Mouse (Mus musculus): ENCODE data around the gene Sec24b. TPM values are rescaled to one million over a fixed set of nuclear protein-coding genes. Genes with fewer than 3 reads are reported as not detected.

Gene Sec24b
- total RNA-seq, 2 experiments from 2014 or later: 23.6 to 24.0 TPM

DNA sequence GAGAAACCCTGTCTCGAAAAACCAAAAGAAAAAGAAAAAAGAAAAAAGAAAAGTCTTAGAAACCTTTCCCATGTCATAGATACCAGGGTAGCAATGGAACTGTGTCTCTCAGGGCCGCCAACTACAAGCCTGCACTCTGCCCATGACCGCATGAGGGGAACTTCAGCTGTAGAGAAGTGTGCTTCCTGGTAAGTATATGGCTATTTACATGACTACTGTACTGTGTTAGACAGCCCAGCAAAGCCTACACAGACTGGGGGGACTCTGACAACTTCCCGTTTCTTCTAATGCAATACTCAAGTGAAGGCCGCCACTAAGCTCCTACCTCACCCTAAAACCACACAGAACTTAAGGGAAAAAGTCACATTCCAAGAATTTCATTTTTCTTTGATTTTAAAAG, 76.6 kb downstream of the Sec24b start:
- intact Hi-C loops (cut with DNase I): no loop called here
- no peak for DNase-seq

DNA sequence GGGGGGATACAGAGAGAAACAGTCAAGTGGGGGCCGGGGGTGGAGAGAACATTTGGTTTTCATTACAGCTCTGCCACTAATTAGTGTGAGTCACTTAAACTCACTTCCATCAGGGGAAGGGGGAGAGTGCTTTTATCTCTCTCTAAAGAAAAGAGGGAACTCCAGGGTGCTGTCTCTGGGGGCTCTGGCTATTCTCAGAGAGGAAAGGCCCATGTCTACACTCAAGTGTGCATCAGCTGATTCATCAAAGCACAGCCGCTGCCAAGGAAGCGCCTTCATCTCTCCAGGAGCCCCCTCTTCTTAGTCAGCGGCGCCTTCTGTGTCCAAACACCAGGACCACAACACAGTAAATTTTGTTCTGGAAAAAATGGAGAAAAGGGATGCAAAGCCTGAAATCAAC, 79.1 kb downstream of the Sec24b start:
- intact Hi-C loops (cut with DNase I): no loop called here
- no peak for DNase-seq

DNA sequence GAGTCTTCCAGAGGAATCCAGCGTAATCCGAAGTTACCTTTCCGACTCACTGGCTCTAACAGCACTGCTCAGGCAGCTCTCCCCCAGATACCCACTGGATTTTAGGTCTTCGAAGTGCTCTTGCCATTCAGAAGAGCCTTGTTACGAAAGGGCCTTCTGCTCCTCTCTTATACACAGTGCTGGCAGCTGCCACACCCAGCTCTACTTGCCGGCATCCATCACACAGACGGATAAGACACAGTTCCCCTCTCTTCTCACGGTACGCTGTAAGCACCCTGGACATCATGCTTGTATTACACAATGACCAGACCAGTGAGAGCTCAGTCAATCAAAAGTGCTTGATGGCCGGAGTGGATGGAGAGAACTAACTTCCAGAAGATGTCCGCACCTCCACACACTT, 79.6 kb downstream of the Sec24b start:
- intact Hi-C loops (cut with DNase I): no loop called here
- no peak for DNase-seq

DNA sequence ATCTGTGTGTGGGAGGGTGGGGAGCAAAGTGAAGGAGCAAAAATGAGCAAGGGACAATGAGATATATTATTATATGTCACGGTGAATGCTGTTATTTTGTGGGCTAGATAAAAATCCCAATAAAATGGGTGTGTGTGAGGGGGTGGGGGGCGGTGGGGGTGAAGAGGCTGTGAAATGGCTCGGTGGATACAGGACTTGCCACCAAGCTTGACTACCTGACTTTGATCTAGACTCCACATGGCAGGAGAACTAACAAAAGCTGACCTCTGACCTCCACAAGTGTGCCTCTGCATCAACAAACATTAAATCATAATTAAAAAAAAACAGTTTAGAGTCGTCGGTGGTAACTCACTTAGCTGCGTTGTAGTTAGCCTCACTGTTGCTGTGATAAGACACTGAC, 81.8 kb downstream of the Sec24b start:
- intact Hi-C loops (cut with DNase I): no loop called here

DNA sequence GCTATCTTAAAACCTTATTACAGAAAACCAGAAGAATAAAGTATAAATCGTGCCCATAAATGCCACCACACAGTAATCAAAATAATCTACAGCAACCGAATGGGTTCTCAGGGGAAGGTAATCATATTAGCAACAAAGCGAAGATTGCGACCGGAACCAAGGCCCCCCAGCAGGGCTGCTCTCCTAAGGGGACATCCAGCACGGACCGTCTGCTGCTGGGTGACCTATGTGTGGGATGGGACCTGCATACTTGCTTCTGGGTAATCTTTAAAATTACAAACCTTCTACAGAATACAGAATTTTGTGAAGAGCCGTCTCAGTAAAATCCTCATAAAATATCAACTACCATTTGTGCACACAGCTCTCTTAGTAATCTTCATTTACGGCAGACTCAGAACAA, 82.6 kb downstream of the Sec24b start:
- intact Hi-C loops (cut with DNase I): no loop called here
- no peak for DNase-seq

More for the DNA sequence above, 81.8 kb downstream of the Sec24b start:
- no peak for DNase-seq

DNA sequence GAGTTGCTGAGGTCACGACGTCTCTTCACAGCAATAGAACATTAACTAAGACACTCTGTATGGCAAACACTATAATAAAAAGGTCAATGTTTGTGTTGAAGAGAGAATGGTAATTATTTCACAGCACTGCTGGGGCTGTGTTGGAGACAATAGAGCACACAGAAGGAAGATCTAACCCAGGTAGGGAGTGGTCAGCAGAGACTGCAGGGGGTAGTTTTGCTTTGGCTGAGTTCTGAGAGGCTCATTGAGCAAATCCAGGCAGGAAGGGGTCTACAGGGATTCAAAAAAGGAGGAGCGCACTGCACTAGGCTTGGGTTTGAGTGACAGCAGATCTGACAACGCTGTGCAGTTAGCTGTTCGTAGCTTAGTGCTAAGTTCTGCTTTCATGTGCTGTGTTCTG, 85.0 kb downstream of the Sec24b start:
- intact Hi-C loops (cut with DNase I): no loop called here

DNA sequence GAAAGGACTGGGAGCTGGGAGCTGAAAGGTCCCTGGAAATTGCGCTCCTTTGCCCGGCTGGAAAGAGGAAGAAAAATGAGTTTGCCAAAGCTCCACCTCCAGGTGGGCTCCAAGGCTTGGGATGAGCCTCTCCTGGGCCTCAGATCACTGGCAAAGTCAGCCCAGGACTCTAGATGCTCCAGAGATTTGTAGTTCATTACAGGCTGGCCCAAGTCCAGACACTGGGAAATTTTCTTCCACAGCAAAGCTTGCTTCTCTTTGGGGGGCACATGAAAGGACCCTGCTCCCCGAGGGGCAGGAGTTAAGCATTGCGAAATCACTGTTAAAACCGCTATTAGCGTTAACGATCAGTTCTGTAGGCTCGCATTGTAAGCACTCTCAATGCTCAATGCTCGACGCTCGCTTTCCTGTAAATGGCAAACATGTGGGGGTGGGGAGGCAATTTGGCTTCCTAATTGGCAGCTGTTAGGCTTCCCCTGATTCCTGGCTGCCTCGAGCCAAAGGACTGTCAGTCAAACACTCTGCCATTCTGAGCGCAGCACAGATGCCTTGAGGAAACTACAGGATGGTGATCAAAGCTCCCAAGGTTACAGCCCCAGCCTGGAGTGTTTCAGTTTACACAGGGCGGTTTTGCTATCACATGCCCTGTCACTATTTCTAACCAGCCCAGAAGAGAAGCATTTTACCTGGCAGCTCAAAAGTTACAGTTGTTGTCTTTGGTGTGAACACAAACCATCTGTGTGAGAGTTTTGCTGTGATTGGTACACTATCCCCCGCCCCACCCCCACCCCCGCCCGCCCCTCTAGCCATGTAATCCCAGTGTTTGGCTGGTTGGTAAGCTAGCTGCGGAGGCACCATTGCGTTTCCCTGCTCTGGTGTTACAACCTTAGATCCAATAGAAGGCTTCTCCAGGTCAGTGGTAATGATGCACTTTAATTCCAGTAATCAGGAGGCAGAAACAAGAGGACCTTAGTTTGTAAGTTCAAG, 90.5 kb downstream of the Sec24b start:
- DNase-seq: no peak
- intact Hi-C loops (cut with DNase I): no loop called here

More for the DNA sequence above, 85.0 kb downstream of the Sec24b start:
- DNase-seq: no peak

DNA sequence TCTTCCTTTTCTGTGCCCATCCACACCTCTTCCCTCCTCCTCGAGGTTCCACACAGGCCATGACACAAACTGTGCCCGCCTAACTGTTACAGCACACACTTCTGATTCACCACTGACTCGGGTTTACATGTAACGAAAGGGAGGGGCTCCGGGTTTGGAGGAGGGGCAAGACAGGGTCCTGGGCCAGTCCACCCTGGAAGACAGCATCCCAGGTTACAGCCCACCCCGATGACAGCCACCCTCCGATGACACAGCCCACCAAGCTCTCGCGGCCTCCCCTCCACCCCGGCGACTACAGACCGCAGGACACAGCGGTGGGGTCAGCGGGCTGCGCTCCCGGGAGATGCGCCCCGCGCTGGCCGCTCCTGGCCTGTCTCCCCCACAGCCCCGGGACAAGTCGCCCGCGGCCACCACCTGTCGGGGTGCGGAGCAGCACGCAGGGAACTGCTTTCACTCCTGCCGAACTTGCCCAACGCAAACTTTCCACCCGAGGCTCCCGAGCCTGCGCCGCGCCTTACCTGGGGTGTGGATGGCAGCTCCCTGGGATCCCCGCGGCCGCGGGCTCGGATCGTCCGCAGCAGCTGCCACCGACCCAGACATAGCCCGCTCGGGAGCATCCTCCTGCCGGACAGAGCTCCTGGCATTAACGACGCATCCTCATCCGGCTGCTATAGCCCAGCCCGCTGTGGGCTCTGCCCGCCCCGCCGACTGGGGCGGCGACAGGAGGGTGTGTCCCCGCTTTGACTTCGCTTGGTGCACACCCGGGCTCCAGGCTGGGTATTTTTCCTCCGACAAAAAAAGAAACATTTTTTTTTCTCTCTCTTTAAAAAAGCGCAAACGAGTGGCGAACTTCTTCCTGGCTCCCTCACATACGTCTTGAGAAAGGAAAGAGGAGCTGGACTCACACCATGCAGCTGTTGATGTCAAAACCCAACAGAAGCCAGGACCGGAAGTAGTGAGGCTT, 91.6 kb downstream of the Sec24b start, which contains the start of gene Mcub:
Gene Mcub (minus strand): TSS at position 775 of the 964 bp plus-strand sequence.
- intact Hi-C loops (cut with DNase I): no loop called here

DNA sequence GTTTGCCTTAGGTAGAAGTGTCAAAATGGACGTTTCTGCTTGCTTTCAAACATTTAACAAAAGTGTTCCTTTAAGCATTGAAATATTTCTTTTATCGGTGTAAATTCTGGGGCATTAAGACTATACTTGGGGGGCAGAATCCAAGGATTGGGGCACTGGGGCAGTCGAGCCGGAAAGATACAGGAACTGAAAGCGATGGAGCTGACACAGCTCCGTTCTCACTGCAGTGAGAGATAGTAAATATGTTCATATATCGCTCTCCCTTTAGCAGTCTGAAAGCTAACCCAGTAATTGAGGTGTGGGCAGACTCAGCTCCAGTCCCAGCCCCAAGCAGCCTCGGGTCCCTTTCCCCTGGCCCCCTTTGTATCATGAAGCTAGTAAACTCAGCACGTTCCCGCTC, 92.3 kb downstream of the Sec24b start:
- intact Hi-C loops (cut with DNase I): no loop called here
- no peak for DNase-seq

More for the DNA sequence above, 91.6 kb downstream of the Sec24b start, which contains the start of gene Mcub:
- DNase-seq: peak; percentile 31 to 37

DNA sequence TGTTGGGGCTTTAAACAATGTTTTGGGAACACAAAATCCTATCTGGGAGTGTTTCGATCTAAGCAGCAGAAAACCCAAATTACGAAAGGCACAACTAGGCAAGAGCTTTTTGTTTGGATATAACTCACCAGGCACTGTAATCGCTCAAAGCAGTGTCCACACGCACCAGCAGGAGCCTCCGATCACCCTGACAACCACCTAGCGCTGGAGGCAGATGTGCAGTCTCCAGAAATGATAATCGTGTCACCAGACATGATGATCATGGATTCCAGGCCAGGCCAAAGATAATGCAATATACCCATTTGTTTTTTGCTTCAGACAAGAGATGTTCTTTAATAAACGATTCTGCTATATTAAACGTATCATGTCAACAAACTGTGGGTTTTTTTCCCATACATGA, 93.5 kb downstream of the Sec24b start:
- intact Hi-C loops (cut with DNase I): no loop called here
- no peak for DNase-seq

DNA sequence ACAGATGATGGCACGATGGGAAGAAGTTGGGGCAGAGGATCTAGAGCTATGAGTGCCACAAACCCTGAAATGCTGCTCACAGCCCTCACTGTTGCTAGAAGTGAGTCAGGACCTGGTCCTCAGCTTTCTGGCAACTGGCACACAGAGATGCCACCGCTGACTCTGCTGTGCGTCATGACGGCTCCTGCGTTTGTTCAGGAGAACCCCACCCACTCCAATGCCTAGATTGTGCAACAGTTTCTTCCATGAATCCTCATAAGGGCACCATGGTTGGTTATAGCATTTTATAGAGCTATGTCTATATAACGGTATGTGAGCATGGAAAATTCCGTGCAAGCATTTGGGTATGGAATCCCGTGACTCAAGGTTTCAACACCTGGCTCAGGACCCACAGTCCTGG, 96.7 kb downstream of the Sec24b start:
- intact Hi-C loops (cut with DNase I): no loop called here
- DNase-seq: no peak

DNA sequence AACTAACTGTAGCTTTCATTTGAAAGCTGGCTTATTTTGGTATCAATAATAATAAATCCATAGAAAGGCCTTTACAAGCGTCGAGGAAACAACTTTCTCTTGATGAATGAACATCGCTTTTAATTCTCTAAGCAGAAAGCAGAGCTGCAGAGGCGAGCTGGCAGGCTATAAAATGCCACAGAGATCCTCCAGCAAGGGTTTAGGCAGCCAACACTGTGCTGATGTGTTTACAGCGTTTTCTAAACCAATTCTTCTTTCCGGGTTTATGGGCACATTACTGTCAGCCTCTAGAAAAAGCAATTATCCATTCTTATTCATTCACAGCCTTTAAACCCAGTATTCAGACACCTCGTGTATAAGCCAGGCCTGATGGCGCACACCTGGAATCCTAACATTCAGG, 98.8 kb downstream of the Sec24b start:
- DNase-seq: no peak

DNA sequence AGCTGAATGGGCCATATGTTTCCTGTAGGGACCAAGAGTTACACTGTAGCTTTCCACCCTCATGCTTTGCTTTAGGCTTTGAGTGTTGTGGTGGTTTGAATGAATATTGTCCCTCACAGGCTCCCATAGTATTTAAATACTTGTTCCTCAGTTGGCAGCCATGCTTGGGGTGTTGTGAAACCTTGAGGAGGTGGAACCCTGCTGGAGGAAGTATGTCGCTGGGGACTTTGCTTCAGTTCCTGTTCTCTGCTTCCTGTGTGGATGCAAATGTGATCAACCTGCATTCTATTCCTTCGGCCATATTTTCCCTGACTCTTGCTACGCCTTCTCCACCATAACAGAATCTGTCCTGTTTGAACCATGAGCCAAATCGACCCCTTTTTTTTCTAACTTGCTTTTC, 108.1 kb downstream of the Sec24b start:
- intact Hi-C loops (cut with DNase I): no loop called here
- DNase-seq: no peak

More for the DNA sequence above, 98.8 kb downstream of the Sec24b start:
- intact Hi-C loops (cut with DNase I): no loop called here

DNA sequence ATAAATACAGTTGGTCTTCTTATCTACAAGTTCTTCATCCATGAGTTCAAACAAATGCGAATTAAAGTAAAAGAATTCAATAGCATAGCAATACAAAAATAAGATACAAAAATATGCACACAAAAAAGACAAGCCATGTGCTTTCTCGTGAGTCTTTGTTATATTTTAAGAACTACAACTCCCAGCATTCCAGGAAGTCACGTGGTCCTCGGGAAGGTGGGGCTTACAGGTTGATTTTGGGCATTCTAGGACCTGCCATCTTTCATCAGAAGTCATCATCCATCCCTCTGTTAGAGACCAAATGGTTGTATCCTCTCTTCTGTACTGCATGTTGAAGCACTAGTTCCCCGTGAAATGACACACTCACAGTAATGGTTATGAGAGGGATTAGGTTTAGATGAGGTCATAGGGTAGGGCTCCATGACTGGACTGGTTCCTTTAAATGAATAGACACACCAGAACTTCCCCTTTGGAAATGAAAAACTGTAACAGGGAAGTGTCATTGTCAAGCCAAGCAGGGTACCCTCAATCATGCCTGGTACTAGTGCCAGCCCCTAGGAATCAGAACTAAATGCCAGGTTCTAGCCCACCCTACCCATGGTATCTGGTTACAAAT, 112.1 kb downstream of the Sec24b start:
- DNase-seq: no peak
- intact Hi-C loops (cut with DNase I): no loop called here

DNA sequence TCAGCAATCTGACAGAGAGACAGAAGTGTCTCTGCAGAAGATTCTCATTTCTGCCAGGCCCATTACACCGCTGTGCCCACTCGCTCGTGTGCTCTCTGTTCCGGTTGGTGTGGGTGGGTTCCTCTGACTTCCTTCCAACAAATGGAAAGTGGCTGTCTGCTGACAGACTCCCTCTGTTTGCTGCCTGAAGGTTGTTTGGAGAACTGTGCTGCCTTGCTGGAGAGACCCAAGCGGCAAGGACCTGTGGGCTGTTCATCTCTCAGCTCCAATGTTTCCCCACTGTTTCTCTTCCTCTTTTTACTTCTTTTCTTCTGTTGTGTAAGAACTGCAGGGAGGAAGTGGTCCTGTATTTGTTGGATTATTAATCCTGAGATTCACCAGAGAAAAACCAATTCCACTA, 113.0 kb downstream of the Sec24b start:
- intact Hi-C loops (cut with DNase I): no loop called here
- DNase-seq: peak in 1 of 2 experiments; percentile 11

DNA sequence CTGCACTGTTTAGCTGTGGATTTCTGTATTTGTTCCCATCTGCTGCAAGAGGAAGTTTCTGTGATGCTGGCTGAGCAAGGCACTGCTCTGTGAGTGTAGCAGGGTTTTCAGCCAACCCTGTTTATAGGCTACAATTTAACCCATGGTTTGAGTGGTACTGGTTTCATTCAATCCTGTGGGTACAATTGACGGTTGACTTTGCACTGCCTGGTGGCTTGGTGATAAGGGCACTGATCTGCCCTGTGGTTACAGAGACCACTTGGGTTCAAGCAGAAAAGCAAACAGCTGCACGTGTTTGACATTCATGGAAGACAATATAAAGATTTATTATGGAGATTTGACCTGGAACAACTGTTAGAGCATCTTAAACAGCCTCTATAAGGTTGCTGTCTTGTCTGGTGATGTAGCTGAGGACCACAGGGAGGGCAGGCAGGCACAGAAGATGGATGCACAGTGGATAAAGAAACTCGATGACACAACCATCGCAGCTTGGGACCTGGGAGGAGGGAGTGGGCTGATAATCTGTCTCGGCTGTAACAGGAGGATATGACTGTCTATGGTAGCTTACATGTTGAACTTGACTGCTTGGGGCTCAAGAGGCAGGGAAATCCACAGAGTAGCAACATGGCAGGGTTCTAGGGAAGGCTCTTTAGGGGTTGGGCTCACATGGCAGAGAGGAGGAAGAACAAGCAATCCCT, 115.0 kb downstream of the Sec24b start:
- intact Hi-C loops (cut with DNase I): no loop called here
- no peak for DNase-seq

DNA sequence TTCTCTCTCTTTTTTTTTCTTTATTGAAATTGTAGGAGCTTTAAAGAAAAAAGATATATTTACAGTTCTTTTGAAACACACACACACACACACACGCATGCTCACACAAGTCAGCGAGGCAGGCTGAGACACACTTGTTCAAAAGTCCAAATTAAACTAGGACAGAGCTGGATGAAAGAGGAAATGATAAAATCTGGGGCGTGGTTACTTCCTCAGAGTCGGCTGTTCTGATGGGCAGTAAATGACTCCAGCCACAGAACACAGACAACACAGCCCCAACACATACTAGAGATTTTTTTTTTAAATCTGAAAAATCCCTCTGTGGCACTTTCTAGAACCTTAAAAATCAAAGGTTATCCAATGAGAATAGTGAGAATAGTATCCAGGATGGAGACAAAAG, 117.5 kb downstream of the Sec24b start:
- intact Hi-C loops (cut with DNase I): no loop called here
- no peak for DNase-seq

DNA sequence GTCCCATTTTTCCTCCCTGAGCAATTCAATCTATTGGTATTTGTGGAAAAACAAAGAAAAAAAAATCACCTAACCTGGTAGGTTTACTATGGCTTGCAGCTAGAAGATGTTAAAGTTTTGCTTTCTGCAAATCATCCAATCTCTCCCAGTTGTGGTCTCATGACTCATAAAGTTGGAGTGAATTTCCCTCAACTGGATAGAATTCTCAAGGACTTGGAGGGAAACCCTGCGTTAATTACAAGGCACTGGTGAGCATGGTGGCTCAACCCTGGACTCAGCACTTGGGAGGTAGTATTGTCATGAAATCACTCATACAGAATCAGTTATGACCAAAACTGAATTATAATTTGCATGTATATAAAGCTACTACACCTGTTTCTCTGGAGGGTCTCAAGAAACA, 120.1 kb downstream of the Sec24b start:
- no peak for DNase-seq
- intact Hi-C loops (cut with DNase I): no loop called here

DNA sequence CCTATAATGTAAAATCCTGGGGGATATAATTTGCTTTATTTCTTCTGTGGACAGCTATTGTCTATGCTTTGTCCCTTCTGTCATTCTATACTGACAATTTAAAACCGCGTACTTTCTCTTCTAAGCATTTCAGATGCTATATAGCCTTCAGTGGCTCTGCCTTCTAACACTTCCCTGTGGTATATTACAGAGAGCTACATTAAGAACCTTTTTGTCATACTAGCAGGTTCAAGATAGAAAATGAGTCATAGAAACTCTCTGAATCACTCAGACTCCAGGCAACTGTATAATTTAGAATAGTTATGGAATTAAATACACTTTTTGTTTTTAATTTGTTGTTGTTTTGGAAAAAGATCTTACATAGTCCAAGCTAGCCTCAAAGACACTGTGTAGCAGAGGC, 120.6 kb downstream of the Sec24b start:
- no peak for DNase-seq
- intact Hi-C loops (cut with DNase I): no loop called here

DNA sequence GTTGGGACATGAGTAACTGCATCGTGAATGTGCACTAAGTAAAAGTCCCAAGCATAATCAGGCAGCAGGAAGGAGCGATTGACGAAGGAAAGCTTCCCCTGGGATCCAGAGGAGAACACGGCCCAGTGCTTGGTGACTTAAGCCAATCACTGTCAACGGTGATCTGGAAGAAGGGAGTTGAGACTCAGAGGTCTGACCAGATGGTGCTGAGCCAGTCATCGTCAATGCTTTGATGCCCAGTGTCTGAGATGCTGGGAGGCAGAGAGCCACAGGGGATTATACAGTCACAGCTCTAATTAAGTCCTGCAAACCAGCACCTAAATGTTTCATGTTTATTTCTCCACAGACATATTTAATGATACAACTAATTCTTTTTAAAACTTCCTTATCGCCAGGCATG, 122.3 kb downstream of the Sec24b start:
- no peak for DNase-seq
- intact Hi-C loops (cut with DNase I): no loop called here

All from gastrocnemius, postnatal 36 days (tissue).